Mouse (Mus musculus) telencephalon, adult 2 months (tissue): Measurements from ENCODE around the gene Cpsf7.
A peak's percentile ranks its signal among the peaks of the same experiment; 100 is the strongest.
"Not testable (repeated sequence)": the region's sequence is repeated elsewhere in the genome, so short reads cannot be mapped to it uniquely, and the experiment has no call there.

Source experiments
- DNase-seq: peaks from one replicate; pipeline ENCODE4 v3.0.0-alpha.2; 2011; ENCODE audit warnings: low read depth, low spot score

Gene Cpsf7

GRCm38 (mm10) chr19:10525106-10525901 is at the start of gene Cpsf7:
Gene Cpsf7 (plus strand): TSS chr19:10525266.
- DNase-seq: peak; percentile 90

- DNase-seq: no peak
Measured at GRCm38 (mm10) chr19:10479541-10479940, 45.5 kb upstream of the Cpsf7 start.

GRCm38 (mm10) chr19:10482703-10483102 is 42.4 kb upstream of the Cpsf7 start, which contains the start of gene Ppp1r32:
Gene Ppp1r32 (minus strand): TSS chr19:10482928.
- no peak for DNase-seq

GRCm38 (mm10) chr19:10486264-10486738 is 38.8 kb upstream of the Cpsf7 start:
- DNase-seq: no peak

GRCm38 (mm10) chr19:10495670-10496069 is 29.4 kb upstream of the Cpsf7 start:
- DNase-seq: no peak

GRCm38 (mm10) chr19:10496976-10497375 is 28.1 kb upstream of the Cpsf7 start:
- DNase-seq: no peak

- DNase-seq: no peak
Measured at GRCm38 (mm10) chr19:10497512-10498160, 27.4 kb upstream of the Cpsf7 start.

GRCm38 (mm10) chr19:10500581-10500980 is 24.5 kb upstream of the Cpsf7 start:
- peak; percentile 32 for DNase-seq

- no peak for DNase-seq
Measured at GRCm38 (mm10) chr19:10502571-10502970, 22.5 kb upstream of the Cpsf7 start.

GRCm38 (mm10) chr19:10510759-10511330 is 14.2 kb upstream of the Cpsf7 start:
- DNase-seq: no peak

- DNase-seq: no peak
Measured at GRCm38 (mm10) chr19:10520355-10520754, 4.7 kb upstream of the Cpsf7 start.

- no peak for DNase-seq
Measured at GRCm38 (mm10) chr19:10521926-10522325, 3.1 kb upstream of the Cpsf7 start.

- DNase-seq: no peak
Measured at GRCm38 (mm10) chr19:10523483-10524080, 1.5 kb upstream of the Cpsf7 start.

- DNase-seq: no peak
Measured at GRCm38 (mm10) chr19:10524784-10525105, 321 bp upstream of the Cpsf7 start.

GRCm38 (mm10) chr19:10525910-10526309 is 844 bp downstream of the Cpsf7 start, which contains the start of gene Sdhaf2:
Gene Sdhaf2 (minus strand): TSS chr19:10526142.
- peak; percentile 56 for DNase-seq

- no peak for DNase-seq
Measured at GRCm38 (mm10) chr19:10530082-10530481, 5.0 kb downstream of the Cpsf7 start.

GRCm38 (mm10) chr19:10539454-10539853 is 14.4 kb downstream of the Cpsf7 start:
- no peak for DNase-seq

- peak; percentile 80 for DNase-seq
Measured at GRCm38 (mm10) chr19:10555624-10556510, 30.8 kb downstream of the Cpsf7 start, which contains the start of gene Tmem216. Gene Tmem216 (minus strand): TSS chr19:10556238.

- DNase-seq: no peak
Measured at GRCm38 (mm10) chr19:10557001-10557400, 31.9 kb downstream of the Cpsf7 start.

GRCm38 (mm10) chr19:10557430-10557829 is 32.4 kb downstream of the Cpsf7 start:
- no peak for DNase-seq

GRCm38 (mm10) chr19:10557837-10558375 is 32.8 kb downstream of the Cpsf7 start:
- not testable (repeated sequence) for DNase-seq
